8 mouse cellular contexts compared by ENCODE assay signal in the genomic region with DNA sequence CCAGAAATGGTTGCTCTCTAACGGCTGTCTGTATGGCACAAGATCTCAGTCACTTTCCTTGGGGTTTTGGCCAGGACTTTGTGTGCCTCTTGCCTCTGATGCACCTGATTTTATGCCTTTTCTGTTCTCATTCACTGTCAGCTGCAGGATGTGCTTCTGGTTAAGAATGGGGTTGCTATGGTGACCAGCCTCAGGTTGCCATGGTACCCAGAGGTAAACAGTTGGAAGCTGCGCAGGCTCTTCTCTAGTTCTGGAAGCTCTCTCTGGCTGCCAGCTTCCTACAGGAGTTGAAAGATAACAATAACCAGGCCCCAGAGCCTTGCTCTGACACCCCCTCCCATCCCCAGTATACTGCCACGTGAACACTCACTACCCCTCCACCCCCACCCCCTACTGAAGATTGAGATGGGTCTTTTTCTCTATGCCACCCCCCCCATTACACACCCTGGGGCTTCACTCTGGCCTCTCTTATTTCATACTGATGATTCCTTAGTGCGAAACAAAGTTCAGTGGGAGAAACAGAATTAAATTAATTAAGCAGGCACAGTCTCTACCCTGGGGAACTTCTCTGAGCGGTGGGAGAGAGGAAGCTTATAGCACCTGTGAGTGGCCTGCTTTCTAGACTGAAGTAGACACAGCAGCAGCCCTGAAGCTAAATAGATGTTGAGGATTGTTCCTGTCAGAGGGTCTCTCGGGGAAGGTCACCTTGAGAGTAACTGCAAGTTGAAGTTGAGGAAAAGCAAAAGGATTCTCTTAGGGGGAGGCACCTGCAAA. TPM values are rescaled to one million over a fixed set of nuclear protein-coding genes. Genes with fewer than 3 reads are reported as not detected.
DNase-seq lines count a peak whose midpoint lies in the region.

No protein-coding gene starts in this region.

- DNase-seq in CD4-positive helper T cell, adult 2 months (ENCODE audit: low read depth, low spot score) = peak; percentile 10
- peak; percentile 70 to 74 for DNase-seq in cerebellum, postnatal 14 days
- peak; percentile 51 to 57 for DNase-seq in frontal cortex, postnatal 25 days (ENCODE audit: low spot score in 2 of 2)
- peak; percentile 60 to 92 for DNase-seq in left cerebral cortex, adult 8-10 months (ENCODE audit: low spot score in 2 of 2)
- DNase-seq in retina, postnatal 7 days (ENCODE audit: low read depth, low spot score) = peak; percentile 23
- DNase-seq in natural killer cell, adult 2 months (ENCODE audit: low spot score in 2 of 2) = no peak
- DNase-seq in urinary bladder, adult 2 months (ENCODE audit: low spot score) = no peak
- no peak for DNase-seq in adrenal gland, postnatal 4 days (ENCODE audit: low spot score in 2 of 2)

RNA-seq across cellular contexts. Expression of gene Cnga3, which starts 6.1 kb away (rescaled TPM):
- total RNA-seq in left cerebral cortex, adult 8-10 months (2022) = under 1 TPM; 0.11 to 0.46 (median 0.27) TPM
- polyA plus RNA-seq in urinary bladder, adult 2 months (2012; rRNA removed) = not detected in 2 replicates
- total RNA-seq in adrenal gland, postnatal 4 days (2021) = 1 to 10 TPM; 3.2 to 4.3 TPM

Comparison
In these comparisons a context has a peak if more than half of its experiments do, and no peak if none do; other contexts are left out.
1. DNase-seq: peak in CD4-positive helper T cell, adult 2 months (single experiment), cerebellum, postnatal 14 days (2 of 2), frontal cortex, postnatal 25 days (2 of 2), left cerebral cortex, adult 8-10 months (2 of 2) and retina, postnatal 7 days (single experiment); none in natural killer cell, adult 2 months (0 of 2), urinary bladder, adult 2 months (single experiment) and adrenal gland, postnatal 4 days (0 of 2).